Mouse (Mus musculus) hindbrain, embryonic 14.5 days (tissue): ENCODE measurements around the gene Naaladl1. TPM values are rescaled to one million over a fixed set of nuclear protein-coding genes. Genes with fewer than 3 reads are reported as not detected.

ENCODE experiments used
- ATAC-seq: fragments of 200-750 bp; cut with Nextera tagmentation; 2 replicates; pipeline ENCODE4 v1.8.0; 2017; ENCODE audit warnings: moderate number of reproducible peaks, mild to moderate bottlenecking, moderate TSS enrichment, moderate library complexity; ENCODE audit not compliant: low FRiP score
- DNase-seq: peaks from one replicate; pipeline ENCODE4 v3.0.0-alpha.2; 2015; ENCODE audit warnings: low spot score
- H3K27ac ChIP-seq: fragments of 300-500 bp; sonication (generic); 2 replicates; pipeline ENCODE4 v1.5.1; 2014; ENCODE audit warnings: mild to moderate bottlenecking, moderate library complexity
- H3K27me3 ChIP-seq: fragments of 300-500 bp; sonication (generic); 2 replicates; pipeline ENCODE4 v1.6.1; 2014; ENCODE audit warnings: mild to moderate bottlenecking, low read length, mixed read lengths; ENCODE audit not compliant: control insufficient read depth, insufficient read depth
- H3K36me3 ChIP-seq: fragments of 300-500 bp; sonication (generic); replicated peaks from 2 replicates; pipeline ENCODE4 v1.6.1; 2014; ENCODE audit not compliant: control insufficient read depth, insufficient read depth
- H3K4me1 ChIP-seq: fragments of 300-500 bp; sonication (generic); replicated peaks from 2 replicates; pipeline ENCODE4 v1.6.1; 2014; ENCODE audit warnings: antibody characterized with exemption, low read length, mixed read lengths; ENCODE audit not compliant: control insufficient read depth, insufficient read depth
- H3K4me2 ChIP-seq: fragments of 300-500 bp; sonication (generic); replicated peaks from 2 replicates; pipeline ENCODE4 v1.6.1; 2014; ENCODE audit warnings: mild to moderate bottlenecking, moderate library complexity
- H3K4me3 ChIP-seq: fragments of 300-500 bp; sonication (generic); replicated peaks from 2 replicates; pipeline ENCODE4 v1.5.1; 2014; ENCODE audit warnings: mild to moderate bottlenecking, low read length
- H3K9ac ChIP-seq: fragments of 300-500 bp; sonication (generic); 2 replicates; pipeline ENCODE4 v1.6.1; 2014
- H3K9me3 ChIP-seq: fragments of 300-500 bp; sonication (generic); 2 replicates; pipeline ENCODE4 v1.6.1; 2016; ENCODE audit warnings: low read length; ENCODE audit not compliant: control insufficient read depth
- WGBS: fragments of 180-500 bp; shearing (Covaris S2); extraction: QIAGEN DNeasy Blood & Tissue Kit; methylation state at CpG from one replicate; pipeline ENCODE4 v1.1.7; 2014; 5-methylcytosine and 5-hydroxymethylcytosine counted together
- polyA plus RNA-seq: library from polyadenylated mRNA; unstranded; fragments of >200 nt; fragmentation: Nextera tagmentation; extraction: Ambion mirVana; gene quantifications from 2 replicates; pipeline ENCODE4 v1.2.1, GENCODE M21; 2014

The Naaladl1 gene
- polyA plus RNA-seq, 1 experiment from 2014 or later: 0.52 TPM

DNA sequence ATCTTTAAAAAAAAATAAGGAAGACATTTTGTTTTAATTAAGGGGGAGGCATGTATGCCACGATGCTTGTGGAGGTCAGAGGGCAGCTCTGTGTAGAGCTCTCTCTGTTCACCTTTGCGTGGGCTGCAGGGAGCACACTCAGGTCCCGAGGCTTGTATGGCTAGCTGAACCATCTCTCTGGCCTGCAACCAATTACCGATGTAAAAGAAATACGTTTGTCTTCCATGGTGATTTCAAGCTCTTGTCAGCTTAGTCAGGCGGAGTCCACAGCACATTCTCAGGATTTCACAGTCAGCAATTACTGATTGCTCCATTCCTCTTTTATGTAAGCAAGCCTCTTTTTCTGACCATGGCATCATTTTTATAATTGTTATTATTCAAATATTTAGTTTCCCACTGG lies 4.4 kb upstream of the Naaladl1 start:
- H3K27ac ChIP-seq: no peak overlapping the region
- no peaks in the 10 kb centered on the region for H3K27me3 ChIP-seq
- no peaks in the 10 kb centered on the region for H3K4me1 ChIP-seq
- WGBS: 50% methylated on average over 6 of the region's 6 CpGs
- no peaks in the 10 kb centered on the region for H3K36me3 ChIP-seq
- H3K9me3 ChIP-seq: no peaks in the 10 kb centered on the region
- no peak for ATAC-seq
- H3K4me3 ChIP-seq: no peak overlapping the region
- H3K9ac ChIP-seq: no peak overlapping the region
- H3K4me2 ChIP-seq: no peak overlapping the region
- DNase-seq: no peak

GRCm38 (mm10) chr19:6102169-6102853 lies 3.3 kb upstream of the Naaladl1 start:
- H3K9ac ChIP-seq: no peak overlapping the region
- DNase-seq: no peak
- WGBS: 81% methylated on average over 6 of the region's 6 CpGs
- H3K4me3 ChIP-seq: no peak overlapping the region
- no peaks in the 10 kb centered on the region for H3K4me1 ChIP-seq
- no peak overlapping the region for H3K4me2 ChIP-seq
- H3K36me3 ChIP-seq: no peaks in the 10 kb centered on the region
- no peaks in the 10 kb centered on the region for H3K27me3 ChIP-seq
- ATAC-seq: no peak
- H3K27ac ChIP-seq: no peak overlapping the region
- no peaks in the 10 kb centered on the region for H3K9me3 ChIP-seq

DNA sequence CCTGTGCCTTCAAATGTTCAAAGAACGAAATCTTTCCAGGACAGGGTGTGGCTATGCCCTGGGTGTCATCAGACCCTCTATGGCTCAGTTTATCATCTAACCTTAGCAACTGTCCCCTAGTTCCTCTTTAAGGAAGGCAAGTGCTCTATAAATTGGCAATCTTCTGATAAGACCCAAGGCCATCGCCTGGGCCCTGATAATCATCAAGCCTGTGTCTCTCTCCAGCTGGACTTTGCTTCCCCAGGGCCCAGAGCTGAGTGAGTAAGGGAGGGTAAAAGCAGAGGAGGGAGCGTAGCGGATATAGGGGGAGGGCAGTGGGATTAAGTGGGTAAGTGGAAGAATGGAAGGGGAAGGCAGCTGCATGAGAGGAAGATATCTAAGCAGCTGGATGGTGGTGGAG lies 1.1 kb upstream of the Naaladl1 start:
- Histone ChIP-seq H3K4me1 (no peaks in the 10 kb centered on the region), H3K27me3 (no peaks in the 10 kb centered on the region), H3K9me3 (no peaks in the 10 kb centered on the region), H3K27ac (no peak overlapping the region), H3K9ac (no peak overlapping the region), H3K36me3 (no peaks in the 10 kb centered on the region), H3K4me2 (no peak overlapping the region), H3K4me3 (no peak overlapping the region)
- 88% methylated on average over 4 of the region's 4 CpGs for WGBS
- DNase-seq (no peak), ATAC-seq (no peak)

- Histone ChIP-seq H3K4me2 (no peak overlapping the region), H3K36me3 (peaks cover 35% of the 10 kb centered on the region), H3K4me3 (no peak overlapping the region), H3K27ac (no peak overlapping the region), H3K27me3 (no peaks in the 10 kb centered on the region), H3K9me3 (no peaks in the 10 kb centered on the region), H3K9ac (no peak overlapping the region), H3K4me1 (peaks cover 12% of the 10 kb centered on the region; the same call in 1 of the 2 replicates)
- ATAC-seq (no peak), DNase-seq (no peak)
- 58% methylated on average over 6 of the region's 6 CpGs for WGBS
Measured at GRCm38 (mm10) chr19:6113116-6113515, 7.5 kb downstream of the Naaladl1 start.

- Histone ChIP-seq H3K4me3 (no peak overlapping the region), H3K4me1 (peaks cover 23% of the 10 kb centered on the region; the same call in 1 of the 2 replicates), H3K27ac (no peak overlapping the region), H3K4me2 (peak overlapping the region; percentile 94), H3K36me3 (peaks cover 43% of the 10 kb centered on the region), H3K9me3 (no peaks in the 10 kb centered on the region), H3K27me3 (no peaks in the 10 kb centered on the region), H3K9ac (peak overlapping the region; percentile 87; the same call in 1 of the 2 replicates)
- no peak for DNase-seq
- 94% methylated on average over 15 of the region's 15 CpGs for WGBS
- no peak for ATAC-seq
Measured at GRCm38 (mm10) chr19:6116113-6116850, 10.7 kb downstream of the Naaladl1 start.

DNA sequence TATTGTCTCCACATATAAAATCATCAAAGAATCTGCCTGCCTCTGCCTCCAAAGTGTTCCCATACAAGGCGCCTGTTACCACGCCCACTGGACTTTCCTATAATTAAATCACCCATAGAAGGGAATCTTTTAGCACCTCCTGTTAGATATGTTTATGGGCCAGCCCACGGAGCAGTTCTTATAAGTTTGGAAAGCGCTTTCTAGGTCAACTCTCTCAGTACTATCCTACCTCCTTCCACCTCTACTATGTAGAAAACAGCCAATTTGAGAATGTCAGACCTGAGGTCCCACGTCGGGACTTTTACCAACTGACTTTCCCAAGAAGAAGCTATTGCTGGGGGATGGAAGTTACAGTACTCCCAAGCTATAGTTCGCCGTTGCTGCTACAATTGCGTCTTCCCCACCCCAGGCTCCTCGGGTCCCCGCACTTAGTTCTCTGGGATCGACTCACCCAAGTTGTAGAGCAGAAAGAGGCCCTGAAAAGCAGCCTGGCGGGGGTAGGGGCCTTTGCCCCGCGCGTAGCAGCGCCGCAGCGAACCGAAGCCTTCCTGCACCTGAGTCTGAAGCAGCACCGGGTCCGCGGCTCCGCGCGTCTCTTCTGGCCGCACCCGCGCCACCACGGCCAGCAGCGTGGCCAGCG lies 11.9 kb downstream of the Naaladl1 start:
- ATAC-seq (no peak), DNase-seq (no peak)
- Histone ChIP-seq H3K9ac (peak overlapping the region; percentile 87), H3K4me2 (peak overlapping the region; percentile 94), H3K36me3 (peaks cover 51% of the 10 kb centered on the region), H3K27me3 (no peaks in the 10 kb centered on the region), H3K27ac (peak overlapping the region; percentile 92), H3K4me1 (peaks cover 23% of the 10 kb centered on the region; the same call in 1 of the 2 replicates), H3K9me3 (no peaks in the 10 kb centered on the region), H3K4me3 (peak overlapping the region; percentile 90)
- WGBS: 6% methylated on average over 30 of the region's 32 CpGs

GRCm38 (mm10) chr19:6117986-6118676 lies 12.5 kb downstream of the Naaladl1 start, which contains the start of gene Sac3d1:
Sac3d1 (minus strand) TSS chr19:6118650.
- DNase-seq: peak; percentile 96
- peak within 1 kb of the TSS; percentile 94 for H3K4me2 ChIP-seq
- ATAC-seq: peak; percentile 82
- H3K4me1 ChIP-seq: peaks cover 23% of the 10 kb centered on the region; the same call in 1 of the 2 replicates
- peak within 1 kb of the TSS; percentile 87 for H3K9ac ChIP-seq
- H3K27ac ChIP-seq: peak within 1 kb of the TSS; percentile 92
- no peaks in the 10 kb centered on the region for H3K27me3 ChIP-seq
- under 1% methylated on average over 73 of the region's 77 CpGs for WGBS
- H3K36me3 ChIP-seq: peaks cover 48% of the 10 kb centered on the region
- H3K4me3 ChIP-seq: peak within 1 kb of the TSS; percentile 90
- no peaks in the 10 kb centered on the region for H3K9me3 ChIP-seq

DNA sequence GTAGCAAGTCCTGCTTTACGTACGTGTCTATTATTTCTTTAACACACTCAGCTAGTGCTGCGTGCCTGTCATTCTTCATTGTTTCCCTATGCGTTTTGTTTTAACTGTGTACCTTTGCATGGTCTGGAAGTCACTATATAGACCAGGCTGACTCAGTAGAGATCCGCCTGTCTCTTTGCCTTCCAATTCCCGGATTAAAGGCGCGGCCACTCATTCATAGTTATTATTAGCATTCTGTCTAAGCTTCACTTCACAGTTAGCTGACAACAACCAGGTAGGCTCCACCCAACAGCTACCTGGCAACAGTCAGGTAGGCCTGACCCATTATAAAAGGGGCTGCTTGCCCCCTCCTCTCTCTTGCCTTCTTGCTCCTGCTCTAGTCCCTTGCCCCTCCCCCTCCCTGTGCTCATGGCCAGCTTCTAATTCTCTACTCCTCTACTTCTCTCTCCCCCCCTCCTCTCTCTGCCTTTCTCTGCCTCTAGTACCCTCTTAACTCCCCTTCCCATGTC lies 13.1 kb downstream of the Naaladl1 start:
- H3K9me3 ChIP-seq: no peaks in the 10 kb centered on the region
- peaks cover 46% of the 10 kb centered on the region for H3K36me3 ChIP-seq
- peak overlapping the region; percentile 92 for H3K27ac ChIP-seq
- DNase-seq (no peak), ATAC-seq (peak; percentile 59)
- peak overlapping the region; percentile 94 for H3K4me2 ChIP-seq
- peaks cover 23% of the 10 kb centered on the region; the same call in 1 of the 2 replicates for H3K4me1 ChIP-seq
- H3K4me3 ChIP-seq: peak overlapping the region; percentile 90
- H3K9ac ChIP-seq: peak overlapping the region; percentile 87
- WGBS: 0% methylated on average over 8 of the region's 8 CpGs
- no peaks in the 10 kb centered on the region for H3K27me3 ChIP-seq
